Mouse (Mus musculus): ENCODE results near the gene Zic4. TPM values are rescaled to one million over a fixed set of nuclear protein-coding genes. Genes with fewer than 3 reads are reported as not detected.
A peak's percentile ranks its signal among the peaks of the same experiment; 100 is the strongest.

The Zic4 gene
- polyA plus RNA-seq, 1 experiment: not detected

DNA sequence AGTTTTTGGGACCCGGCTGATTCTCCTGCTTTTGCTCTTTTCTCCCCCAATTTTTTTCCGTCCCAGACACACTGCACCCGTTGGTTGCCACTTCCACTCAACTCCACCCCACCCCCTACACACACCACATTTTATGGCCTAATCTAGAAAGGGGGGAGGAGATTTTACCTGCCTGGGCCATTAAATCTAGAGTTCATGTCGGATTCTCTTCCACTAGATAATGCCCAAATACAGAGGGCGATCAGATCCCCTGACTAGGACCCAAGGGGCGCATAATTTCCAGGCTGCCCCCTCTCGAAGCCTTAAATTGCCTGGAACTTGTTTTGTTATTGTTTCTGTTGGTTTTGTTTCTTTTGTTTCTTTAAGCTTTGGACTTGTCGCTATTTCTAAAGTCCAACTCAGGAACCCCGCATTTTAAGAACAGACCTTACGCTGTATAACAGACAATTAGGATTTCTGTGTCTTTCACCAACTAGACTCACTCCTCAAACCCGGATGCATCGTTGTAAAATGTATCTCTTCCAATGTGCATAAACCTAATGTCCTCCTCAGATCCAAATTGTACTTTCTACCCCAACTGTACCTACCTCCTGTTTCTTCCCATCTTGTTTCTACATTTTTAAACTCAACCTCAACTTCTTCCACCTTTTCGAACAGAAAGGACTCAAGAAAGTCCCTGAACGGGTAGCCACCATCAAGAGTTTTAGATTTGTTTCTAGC is 958 bp downstream of the Zic4 start:
- peaks cover 3% of the 10 kb centered on the region for H3K4me1 ChIP-seq (ENCODE audit: control insufficient read depth, insufficient read depth, low read length)
- DNase-seq: no peak
- 14% methylated on average over 14 of the region's 14 CpGs for WGBS
- H3K4me3 ChIP-seq (replicated peaks; ENCODE audit: extremely low read depth, low read depth, low read length): no peak overlapping the region
- TF ChIP-seq CTCF (IDR thresholded peaks at IDR 0.05; ENCODE audit: insufficient read depth, low read length): no peak
- TF ChIP-seq POLR2A (IDR thresholded peaks at IDR 0.05; ENCODE audit: borderline replicate concordance, extremely low read depth, low read depth, low read length): no peak

- no peak for DNase-seq
- TF ChIP-seq CTCF (IDR thresholded peaks at IDR 0.05; ENCODE audit: insufficient read depth, low read length): no peak
- no peak for TF ChIP-seq POLR2A (IDR thresholded peaks at IDR 0.05; ENCODE audit: borderline replicate concordance, extremely low read depth, low read depth, low read length)
- Histone ChIP-seq H3K4me3 (replicated peaks; ENCODE audit: extremely low read depth, low read depth, low read length) (no peak overlapping the region), H3K4me1 (ENCODE audit: control insufficient read depth, insufficient read depth, low read length) (peaks cover 3% of the 10 kb centered on the region)
- 7% methylated on average over 7 of the region's 7 CpGs for WGBS
These were observed 1.6 kb downstream of the Zic4 start for GRCm38 (mm10) chr9:91363814-91364126.

DNA sequence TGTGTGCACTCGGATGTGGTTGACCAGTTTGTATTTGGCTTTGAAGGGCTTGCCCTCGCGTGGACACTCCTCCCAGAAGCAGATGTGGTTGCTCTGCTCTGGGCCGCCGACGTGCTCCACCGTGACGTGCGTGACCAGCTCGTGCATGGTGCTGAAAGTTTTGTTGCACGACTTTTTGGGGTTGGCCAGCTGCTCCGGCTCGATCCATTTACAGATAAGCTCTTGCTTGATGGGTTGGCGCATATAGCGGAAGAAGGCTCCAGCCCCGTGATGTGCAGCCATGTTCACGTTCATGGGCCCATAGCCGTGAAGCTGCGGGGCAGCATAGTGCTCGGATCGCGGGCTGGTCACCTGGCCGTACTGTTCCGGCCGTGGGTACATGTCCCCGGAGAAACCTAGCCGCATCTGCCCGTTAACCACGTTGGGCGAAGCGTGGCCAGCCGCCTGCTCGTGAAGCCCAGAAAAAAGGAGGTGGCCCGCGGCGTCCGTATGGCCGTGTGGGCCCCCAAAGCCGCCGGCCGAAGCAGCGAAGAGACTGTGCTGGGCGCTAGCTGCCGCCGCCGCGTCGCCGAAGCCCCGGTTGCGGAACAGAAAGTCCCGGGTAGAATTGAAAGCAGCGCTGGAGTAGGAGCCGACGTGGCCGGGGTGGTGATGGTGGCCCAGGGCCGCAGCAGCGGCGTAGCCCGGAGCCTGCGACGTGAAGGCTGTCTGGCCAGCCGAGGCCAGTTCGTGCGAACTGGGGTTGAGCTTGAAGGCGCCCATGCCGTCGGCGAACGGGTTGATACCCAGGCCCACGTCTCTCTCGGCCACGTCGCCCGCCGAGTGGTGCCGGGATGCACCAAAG is 2.1 kb downstream of the Zic4 start:
- Histone ChIP-seq H3K4me1 (ENCODE audit: control insufficient read depth, insufficient read depth, low read length) (peaks cover 3% of the 10 kb centered on the region), H3K4me3 (replicated peaks; ENCODE audit: extremely low read depth, low read depth, low read length) (peak overlapping the region; percentile 26)
- 2% methylated on average over 77 of the region's 77 CpGs for WGBS
- TF ChIP-seq POLR2A (IDR thresholded peaks at IDR 0.05; ENCODE audit: borderline replicate concordance, extremely low read depth, low read depth, low read length): no peak
- no peak for TF ChIP-seq CTCF (IDR thresholded peaks at IDR 0.05; ENCODE audit: insufficient read depth, low read length)
- DNase-seq: no peak

DNA sequence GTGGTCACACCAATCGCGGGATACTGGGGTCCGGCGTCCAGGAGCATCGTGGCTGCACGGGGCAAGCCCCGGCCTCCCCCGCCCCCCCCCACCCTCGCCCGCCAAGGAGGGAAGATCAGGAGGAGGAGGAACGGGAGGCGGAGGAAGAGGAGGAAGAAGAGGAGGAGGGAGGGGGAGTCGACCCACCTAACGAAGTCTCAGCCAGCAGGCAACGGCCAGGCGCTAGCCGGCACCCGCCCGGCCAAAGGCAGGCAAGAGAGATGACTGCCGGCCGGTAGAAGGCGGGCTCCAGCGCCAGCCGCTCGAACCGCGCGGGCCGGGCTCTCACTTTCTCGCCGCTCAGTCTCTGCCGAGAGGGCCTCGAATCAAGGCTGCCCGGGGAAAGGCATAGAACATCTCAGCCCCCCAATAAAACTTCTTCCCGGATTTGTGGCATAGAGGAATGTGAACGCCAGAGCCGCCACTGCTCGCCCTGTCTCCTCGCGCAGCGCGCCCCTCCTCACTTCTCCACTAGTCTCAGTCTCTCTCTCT is 2.8 kb downstream of the Zic4 start:
- TF ChIP-seq CTCF (IDR thresholded peaks at IDR 0.05; ENCODE audit: insufficient read depth, low read length) (no peak), POLR2A (IDR thresholded peaks at IDR 0.05; ENCODE audit: borderline replicate concordance, extremely low read depth, low read depth, low read length) (no peak)
- WGBS: 1% methylated on average over 41 of the region's 42 CpGs
- no peak for DNase-seq
- Histone ChIP-seq H3K4me3 (replicated peaks; ENCODE audit: extremely low read depth, low read depth, low read length) (no peak overlapping the region), H3K4me1 (ENCODE audit: control insufficient read depth, insufficient read depth, low read length) (peaks cover 3% of the 10 kb centered on the region)

DNA sequence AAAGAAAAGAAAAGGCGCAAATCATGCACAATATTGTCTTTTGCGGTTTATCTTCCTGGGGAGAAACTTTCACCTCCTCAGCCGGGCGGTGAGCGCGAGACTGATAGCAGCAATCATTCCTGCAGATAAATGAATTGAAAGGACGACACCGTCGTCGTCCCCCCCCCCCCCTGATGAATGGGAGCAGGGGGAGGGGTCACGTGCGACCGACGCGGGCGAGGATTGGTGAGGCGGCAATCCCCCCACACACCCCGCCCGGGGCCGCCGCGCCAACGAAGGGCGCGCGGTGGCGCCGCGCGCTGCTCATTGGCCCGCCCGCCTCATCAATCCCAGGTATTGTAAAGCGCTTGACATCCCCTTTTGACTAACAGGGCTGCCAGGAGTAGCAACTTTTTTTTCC is 3.5 kb downstream of the Zic4 start, which contains the start of gene Zic1:
Zic1 (minus strand) TSS at position 147 of the 400 bp plus-strand sequence.
- no peak for TF ChIP-seq POLR2A (IDR thresholded peaks at IDR 0.05; ENCODE audit: borderline replicate concordance, extremely low read depth, low read depth, low read length)
- TF ChIP-seq CTCF (IDR thresholded peaks at IDR 0.05; ENCODE audit: insufficient read depth, low read length): no peak
- WGBS: 2% methylated on average over 31 of the region's 33 CpGs
- Histone ChIP-seq H3K4me3 (replicated peaks; ENCODE audit: extremely low read depth, low read depth, low read length) (peak within 1 kb of the TSS; percentile 26), H3K4me1 (ENCODE audit: control insufficient read depth, insufficient read depth, low read length) (peaks cover 3% of the 10 kb centered on the region)
- DNase-seq: no peak

- no peak overlapping the region for H3K4me3 ChIP-seq (replicated peaks; ENCODE audit: extremely low read depth, low read depth, low read length)
- DNase-seq: no peak
- WGBS: 3% methylated on average over 18 of the region's 18 CpGs
- H3K4me1 ChIP-seq (ENCODE audit: control insufficient read depth, insufficient read depth, low read length): peaks cover 3% of the 10 kb centered on the region
- TF ChIP-seq POLR2A (IDR thresholded peaks at IDR 0.05; ENCODE audit: borderline replicate concordance, extremely low read depth, low read depth, low read length): no peak
- no peak for TF ChIP-seq CTCF (IDR thresholded peaks at IDR 0.05; ENCODE audit: insufficient read depth, low read length)
These were observed 4.2 kb downstream of the Zic4 start for GRCm38 (mm10) chr9:91366226-91366998.

- Histone ChIP-seq H3K4me3 (replicated peaks; ENCODE audit: extremely low read depth, low read depth, low read length) (no peak overlapping the region), H3K4me1 (ENCODE audit: control insufficient read depth, insufficient read depth, low read length) (peaks cover 3% of the 10 kb centered on the region)
- WGBS: 7% methylated on average over 30 of the region's 30 CpGs
- DNase-seq: no peak
- TF ChIP-seq POLR2A (IDR thresholded peaks at IDR 0.05; ENCODE audit: borderline replicate concordance, extremely low read depth, low read depth, low read length): no peak
- TF ChIP-seq CTCF (IDR thresholded peaks at IDR 0.05; ENCODE audit: insufficient read depth, low read length): no peak
These were observed 5.0 kb downstream of the Zic4 start for GRCm38 (mm10) chr9:91366999-91367811.

DNA sequence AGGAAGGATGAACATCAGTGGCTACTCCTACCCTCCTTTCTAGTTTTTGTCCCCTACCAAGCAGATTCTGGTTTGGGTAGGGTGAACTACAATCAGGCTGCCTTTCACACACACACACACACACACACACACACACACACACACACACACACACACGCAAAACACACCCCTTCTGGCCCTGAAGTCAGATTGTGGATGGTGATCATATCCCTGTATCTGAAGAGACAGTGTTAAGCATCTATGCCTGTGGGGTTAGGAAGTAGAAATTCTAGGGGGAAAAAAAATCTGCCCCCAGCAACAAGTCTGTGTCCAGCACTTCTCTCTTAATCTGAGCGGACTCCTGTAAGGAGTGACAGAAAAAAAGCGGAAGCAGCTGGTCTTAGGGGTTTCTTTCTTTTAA is 5.9 kb downstream of the Zic4 start:
- TF ChIP-seq CTCF (IDR thresholded peaks at IDR 0.05; ENCODE audit: insufficient read depth, low read length) (no peak), POLR2A (IDR thresholded peaks at IDR 0.05; ENCODE audit: borderline replicate concordance, extremely low read depth, low read depth, low read length) (no peak)
- 5% methylated on average over 3 of the region's 3 CpGs for WGBS
- no peak for DNase-seq
- H3K4me3 ChIP-seq (replicated peaks; ENCODE audit: extremely low read depth, low read depth, low read length): no peak overlapping the region
- no peaks in the 10 kb centered on the region; the same call in 1 of the 2 replicates for H3K4me1 ChIP-seq (ENCODE audit: control insufficient read depth, insufficient read depth, low read length)

Data from lung, adult 2 months (tissue).